Mouse (Mus musculus): Measurements from ENCODE around the gene Camk2d.

Camk2d gene

DNA sequence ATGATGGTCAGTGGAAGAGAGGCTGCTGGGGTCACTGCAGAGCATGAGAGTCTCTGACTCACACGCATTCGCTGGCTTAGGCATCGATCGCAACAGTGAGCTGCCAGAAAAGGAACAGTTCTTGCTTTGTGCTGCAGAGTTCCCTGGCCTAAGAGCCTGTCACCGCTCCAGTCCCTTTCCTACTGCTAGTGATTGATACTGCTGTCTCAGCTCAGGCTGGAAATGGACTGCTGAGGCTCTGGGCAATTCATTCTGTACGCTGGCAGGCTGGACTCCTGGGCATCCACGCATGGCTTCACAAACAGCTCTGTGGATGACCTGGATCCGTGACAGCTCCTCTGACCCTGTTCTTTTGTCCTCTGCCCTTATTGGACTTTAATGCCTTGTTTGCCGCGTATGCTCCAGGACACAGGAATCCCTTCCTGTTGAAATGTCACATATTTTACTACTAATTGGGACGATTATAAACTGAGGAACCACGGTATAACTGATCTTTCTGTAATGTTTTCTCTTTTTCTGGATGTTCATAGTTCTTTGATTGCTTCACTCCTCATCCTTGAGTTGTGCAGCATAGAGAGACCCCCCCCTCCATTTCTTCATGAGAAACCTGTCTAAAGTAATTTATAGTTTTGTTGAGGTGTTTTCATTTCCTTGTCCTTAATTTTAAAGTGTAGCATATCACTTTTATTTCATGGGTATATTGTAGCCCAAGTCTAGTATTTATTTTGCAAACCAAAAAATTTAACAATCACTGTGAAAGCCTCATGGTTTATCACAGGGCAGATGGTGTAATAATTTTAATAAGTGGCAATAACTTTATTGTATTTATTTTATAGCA is 99.6 kb downstream of the Camk2d start:
- peak; percentile 92 for DNase-seq

DNA sequence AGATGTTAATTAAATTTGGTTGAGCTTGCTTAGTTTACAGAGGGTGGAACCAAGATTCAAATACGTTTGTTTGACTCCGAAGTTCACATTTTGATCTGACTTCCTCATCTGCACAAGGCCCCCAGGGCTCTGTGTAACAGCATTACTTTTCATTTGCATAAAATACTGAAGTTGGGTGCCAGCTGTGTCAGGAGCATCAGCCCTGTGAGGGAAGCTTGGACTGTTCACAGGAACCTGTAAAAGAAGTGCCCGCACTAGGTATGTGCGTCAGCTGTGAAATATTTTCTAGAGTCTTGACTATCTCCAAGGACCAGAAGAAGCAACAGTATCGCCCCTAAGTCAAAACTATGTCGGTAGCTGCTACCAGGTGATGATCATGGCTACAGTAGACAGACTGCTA is 100.5 kb downstream of the Camk2d start:
- no peak for DNase-seq

DNA sequence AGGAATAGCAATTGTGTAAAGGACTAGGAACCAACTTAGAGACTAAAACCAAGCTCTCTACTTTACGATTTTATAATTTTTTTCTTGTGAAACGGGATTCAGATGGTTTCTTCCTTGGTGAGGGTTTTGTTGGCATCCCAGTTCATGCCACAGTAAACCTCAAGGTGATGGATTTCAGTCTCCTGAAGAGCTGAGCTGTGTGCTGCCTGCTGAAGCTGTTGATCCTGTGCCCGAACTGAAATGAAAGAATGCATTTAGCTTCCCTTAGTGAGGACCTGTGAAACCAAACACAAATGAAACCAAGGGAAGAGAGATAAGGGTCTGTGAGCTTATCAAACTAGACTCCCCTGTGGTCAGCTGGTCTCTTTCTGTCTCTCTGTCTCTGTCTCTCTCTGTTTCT is 103.6 kb downstream of the Camk2d start:
- no peak for DNase-seq

DNA sequence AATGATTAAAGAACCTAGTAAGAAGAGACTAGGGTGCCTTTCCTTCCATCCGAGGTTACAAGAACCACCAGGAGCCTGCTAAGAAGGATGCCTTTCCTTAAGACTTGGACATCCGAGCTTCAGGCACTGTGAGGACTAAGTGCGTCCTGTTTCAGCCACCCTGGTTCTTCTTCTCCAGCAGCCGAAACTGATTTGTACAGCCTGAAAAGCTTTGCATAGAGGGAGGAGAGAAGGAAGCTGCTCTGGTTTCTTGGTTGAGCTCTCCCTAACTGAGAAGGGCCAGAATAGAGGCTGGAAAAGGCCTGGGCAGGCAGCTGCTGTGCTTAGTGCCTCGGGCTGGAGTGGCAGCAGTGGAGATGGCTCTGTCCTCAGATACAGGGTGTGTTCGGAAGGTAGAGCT is 105.0 kb downstream of the Camk2d start:
- DNase-seq = no peak

DNA sequence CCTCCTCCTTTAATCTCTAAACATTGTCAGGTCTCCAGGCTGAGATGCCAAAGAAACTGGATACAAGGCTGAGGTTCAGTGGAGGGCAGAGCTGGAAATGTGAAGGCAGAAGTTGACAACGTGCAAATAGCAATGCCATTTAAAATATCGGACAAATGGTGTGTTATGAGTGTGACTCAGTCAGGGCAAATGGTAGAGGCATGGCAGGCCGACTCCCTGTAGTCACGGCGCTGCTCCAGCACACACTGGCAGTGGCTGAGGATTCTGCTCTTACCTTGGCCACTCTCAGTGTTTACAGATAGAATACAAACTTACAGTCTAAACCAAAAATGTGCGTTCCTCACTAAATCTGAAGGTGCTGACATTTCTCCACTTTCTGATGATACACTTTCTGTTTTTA is 105.5 kb downstream of the Camk2d start:
- no peak for DNase-seq

DNA sequence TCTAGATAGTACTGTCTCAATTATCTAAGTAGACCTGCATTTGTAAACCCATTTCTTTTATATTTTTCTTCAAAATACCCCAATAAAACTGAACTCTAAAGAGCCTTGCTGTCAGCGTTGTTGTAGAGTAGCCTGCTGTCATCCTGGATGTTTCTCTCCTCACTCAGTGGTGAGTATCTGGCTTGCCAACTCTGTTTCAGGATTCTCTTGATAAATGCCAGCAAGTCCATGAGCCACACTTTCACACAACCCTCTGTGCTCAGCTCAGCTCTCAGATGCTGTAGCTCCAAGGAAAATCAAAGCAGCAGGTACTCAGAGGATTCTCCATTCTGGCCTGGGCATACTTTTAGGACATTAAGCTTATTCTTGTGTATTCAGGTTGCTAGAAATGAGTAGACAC is 109.4 kb downstream of the Camk2d start:
- no peak for DNase-seq

DNA sequence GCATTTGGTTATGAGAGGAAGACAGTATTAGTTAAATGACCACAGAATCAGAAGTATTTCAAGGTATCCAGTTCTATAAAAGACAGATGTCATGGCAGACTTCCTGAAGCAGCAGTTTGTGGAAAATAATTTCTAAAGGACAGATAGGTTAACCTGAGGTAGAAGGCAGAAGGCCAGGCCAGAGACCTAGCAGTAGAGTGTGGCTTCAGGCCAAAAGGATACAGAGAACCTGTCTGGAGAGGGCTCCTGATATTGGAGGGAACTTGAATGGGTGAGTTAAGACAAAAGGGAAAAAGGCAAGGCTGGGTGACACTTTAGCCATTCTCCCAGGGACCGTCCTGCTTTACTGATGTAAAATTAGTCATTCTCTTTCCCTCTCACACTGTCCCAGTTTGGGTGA is 118.2 kb downstream of the Camk2d start:
- no peak for DNase-seq

DNA sequence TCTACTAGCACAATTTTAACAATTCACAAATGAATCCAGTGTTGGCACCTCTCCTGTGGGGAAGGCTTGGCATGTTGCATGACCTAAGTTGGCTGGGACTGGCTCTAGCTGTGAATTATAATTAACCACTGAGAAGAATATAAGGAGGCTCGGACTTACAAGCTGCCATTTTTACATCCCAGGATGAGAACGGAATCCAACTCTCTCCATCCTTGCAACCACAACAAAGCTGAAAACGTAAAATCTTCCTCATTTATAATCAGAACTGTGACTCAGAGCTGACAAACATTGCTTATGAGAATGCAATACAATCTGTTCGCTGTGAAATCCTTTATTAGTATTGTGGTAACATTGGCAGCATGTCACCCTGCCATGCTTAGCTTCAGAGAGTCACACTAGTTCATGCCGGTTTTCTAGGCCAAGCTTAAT is 126.9 kb downstream of the Camk2d start:
- no peak for DNase-seq

DNA sequence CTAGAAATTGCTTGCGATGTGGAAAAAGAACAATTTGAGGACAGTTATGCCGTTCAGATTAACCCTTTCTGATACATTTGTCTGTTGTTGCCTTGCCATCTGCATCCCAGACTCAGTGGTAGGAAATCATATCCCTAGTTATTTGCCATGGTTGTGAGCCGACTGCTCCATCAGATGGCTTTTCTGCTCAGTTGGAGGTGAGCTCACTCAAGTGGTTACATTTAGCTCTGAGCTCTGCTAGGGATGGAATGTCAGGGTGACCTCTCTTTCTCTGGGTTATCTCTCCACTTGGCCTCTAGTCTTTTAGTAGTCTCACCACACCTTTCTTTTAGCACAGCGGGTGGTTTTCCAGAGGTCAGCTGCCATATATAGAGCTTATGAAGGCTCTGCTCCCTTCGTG is 127.4 kb downstream of the Camk2d start:
- no peak for DNase-seq

DNA sequence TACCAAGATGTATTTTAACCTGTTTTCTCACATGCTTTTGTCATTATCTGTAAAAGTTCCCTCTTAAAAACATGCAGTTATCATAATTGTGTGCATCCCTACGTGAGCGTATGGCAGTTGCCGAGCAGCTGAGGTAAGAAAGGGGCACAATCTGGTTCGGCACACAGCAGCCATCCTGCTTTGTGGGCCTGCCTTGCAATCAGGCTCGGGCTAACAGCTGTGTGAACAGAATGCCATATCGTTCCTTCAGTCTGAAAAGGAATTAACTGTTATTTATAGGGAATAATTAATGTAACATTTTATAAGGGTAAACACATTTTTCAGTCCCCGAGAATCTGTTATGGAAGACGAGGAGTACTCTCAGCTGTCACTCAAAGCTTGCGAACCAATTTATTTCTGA is 129.5 kb downstream of the Camk2d start:
- DNase-seq = no peak

DNA sequence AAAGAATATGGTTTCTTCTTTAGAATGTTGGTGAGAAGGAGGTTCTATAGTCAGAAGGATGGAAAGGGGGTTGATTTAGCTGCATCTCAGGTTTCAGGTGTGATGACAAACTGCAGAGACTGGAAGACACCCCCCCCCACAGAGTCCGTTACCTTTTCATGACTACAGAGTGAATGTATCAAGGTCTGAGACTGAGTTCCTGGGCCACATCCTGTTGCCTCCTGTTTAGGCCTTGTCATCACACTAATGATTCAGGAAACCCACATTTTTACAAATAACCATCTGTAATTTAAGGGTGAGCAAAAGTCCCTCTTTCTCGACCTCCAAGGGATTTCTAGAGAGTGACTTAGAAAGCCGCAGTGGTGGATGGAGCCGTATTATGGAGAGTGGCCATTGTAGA is 131.3 kb downstream of the Camk2d start:
- no peak for DNase-seq

DNA sequence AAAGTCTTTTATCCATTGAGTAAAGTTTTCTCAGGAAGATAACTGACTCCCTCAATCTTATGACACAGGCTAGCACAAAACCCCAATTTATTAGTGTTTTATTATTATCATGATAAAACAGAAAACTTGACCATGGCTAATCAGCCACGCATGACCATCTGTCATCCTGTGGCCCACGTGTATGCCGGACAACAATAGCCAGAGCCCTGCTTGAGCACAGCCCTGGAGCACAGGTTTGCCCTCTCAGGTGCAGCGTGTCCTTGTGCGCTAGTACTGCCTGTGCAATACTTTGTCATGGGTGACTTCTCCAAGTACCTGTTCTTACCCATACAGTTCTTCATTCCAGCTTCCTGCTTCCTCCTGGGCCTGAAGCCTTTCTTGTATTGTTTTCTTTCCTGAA is 134.3 kb downstream of the Camk2d start:
- DNase-seq = no peak

DNA sequence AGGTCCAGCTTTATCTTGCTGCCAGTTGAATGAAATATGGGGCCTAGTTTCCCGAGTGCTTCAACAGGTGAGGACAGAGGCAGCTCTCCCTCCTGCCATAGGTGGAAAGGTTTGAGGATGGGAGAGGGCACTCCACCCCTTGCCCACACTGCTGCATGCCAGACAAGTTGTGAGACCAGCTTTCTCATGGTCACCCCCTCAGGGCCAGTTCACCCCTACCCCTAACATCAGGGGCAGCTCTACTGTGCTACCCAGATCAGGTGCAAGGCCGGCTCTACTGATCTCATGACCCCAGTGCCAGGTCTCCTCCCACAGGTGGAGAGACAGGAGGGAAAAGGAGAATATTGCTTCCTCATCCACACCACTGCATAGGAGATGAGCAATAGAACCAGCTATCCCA is 136.2 kb downstream of the Camk2d start:
- DNase-seq = no peak

DNA sequence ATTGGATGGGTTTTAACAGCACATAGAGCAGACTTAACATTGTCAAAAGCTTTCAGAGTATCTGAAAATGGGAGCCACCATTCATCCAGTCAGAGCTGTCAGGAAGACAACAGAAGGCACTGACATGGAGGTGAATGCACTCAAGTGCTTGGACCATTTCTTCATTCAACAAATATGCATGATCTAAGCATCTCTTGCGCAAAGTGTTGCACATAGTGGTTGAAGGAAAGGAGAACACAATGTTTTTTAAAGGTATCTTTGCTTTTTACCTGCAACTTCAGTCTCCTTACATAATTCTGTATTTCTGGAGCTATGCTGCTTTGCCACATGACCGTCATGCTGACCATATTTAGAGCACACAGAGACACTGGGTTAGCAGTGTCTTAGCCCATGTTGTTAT is 138.4 kb downstream of the Camk2d start:
- no peak for DNase-seq

DNA sequence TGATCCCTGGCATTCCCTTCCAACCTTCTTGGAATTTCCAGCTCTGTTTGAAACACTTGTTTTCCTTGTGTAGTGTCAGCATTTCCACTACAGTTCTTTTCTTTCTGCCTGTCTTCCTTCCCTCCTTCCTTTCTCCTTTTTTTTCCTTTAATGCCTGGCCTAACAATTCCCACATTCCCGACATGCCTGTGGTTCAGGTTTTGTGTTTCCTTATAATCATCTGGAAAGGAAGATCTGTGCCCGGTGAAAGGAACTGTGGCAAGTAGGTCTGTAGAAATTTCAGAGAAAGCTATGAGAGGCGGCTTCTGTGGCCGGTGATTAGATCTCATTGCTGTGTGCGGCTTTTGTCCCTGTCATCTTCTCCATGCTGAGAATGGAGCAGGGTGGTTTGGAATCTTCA is 139.1 kb downstream of the Camk2d start:
- no peak for DNase-seq

DNA sequence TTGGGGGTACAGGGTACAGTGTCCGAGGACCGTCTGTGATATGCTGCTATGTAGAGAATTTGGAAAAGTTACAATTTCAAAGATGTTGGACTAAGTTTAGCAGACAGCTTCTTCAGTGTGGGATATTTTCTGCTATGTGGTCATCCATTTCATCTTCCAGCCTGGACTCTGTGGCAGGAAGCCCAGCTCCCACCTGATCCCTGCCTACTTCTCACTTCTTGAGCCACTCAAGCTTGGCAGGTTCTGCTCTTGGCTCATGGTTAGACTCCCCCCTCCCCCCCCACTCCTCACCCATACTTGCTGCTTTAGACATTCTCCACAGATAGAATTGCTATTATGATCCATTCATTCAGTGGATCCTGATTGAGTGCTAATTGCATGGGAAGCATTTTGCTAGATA is 141.0 kb downstream of the Camk2d start:
- DNase-seq = no peak

DNA sequence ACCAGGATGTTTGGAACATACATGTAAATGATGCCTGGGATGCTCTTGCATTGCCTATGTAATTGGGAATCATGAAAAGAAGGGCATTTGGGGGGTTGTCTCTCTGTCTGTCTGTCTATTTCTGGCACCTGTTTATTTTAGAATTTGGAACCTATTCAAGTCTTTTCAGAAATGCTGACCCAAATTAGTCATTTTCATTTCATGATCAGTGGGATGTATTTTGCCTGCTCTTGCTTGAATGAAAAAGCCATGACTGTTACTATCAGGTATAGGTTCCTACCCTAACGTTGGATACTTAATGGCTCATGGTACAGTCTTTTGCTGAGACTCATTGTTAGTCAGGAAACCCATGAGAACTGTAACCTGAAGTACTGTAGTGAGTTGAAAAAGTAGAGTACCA is 144.0 kb downstream of the Camk2d start:
- DNase-seq = no peak

DNA sequence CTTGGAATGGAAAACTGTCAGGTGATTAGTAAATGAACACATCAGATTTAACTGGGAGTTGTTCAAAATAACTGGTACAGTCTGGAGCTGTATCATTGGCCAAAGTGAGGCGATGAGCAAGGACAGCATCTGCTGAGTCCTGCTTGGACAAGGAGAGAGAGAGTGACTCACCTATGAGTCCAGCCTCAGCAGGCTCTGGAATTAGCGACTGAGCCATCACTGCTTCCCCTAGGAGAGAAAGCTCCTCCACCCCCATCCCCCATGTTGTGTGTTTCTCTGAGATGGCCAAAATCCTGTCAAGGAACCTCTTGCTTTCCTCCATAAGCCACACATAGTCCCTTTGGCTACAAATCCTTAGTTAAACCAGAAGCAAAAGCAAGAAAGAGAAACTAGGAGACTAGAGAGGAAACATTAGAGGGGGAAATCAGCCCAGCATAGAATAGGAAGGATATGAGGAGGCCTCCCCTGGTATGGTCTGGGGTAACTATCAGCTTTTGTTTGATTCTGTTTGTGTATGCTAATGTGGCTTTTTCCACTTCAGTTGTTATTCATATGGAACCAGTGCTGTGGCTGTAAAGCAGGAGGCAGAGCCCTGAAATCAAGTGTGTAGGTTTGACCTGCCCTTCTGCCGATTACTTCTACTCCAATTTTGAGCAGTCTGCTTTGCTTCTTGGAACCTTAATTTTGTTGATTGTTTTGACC is 148.5 kb downstream of the Camk2d start:
- DNase-seq = no peak

DNA sequence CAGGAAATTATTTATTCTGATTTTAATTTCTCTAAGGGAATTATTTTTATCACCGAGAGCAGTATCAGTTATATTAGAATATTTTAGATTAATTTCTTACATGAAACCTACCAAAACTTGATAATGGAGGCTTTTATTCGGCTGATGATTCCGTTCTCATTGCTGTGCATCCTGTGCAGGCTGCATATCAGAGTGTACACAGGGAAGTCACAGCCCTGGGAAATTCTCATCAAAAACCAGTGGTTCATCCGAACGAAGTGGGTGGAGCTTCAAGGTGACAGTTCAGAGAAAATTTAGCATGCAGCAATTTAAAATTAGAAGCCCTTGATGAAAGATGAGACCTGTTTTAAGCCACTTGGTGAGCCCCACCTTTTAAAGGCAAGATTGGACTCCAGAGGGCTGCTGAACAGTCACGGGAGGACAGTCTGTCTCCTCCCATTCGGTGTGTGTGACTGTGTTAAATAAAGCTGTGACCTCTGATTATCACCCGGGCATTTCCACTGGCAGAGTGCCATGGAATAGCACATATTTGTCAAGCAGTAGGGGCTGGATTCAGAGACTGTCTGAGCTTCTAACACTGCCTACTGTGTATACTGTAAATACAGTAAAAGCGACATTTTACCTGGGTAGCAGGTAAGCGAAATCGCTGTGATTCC is 150.2 kb downstream of the Camk2d start:
- peak; percentile 43 for DNase-seq

DNA sequence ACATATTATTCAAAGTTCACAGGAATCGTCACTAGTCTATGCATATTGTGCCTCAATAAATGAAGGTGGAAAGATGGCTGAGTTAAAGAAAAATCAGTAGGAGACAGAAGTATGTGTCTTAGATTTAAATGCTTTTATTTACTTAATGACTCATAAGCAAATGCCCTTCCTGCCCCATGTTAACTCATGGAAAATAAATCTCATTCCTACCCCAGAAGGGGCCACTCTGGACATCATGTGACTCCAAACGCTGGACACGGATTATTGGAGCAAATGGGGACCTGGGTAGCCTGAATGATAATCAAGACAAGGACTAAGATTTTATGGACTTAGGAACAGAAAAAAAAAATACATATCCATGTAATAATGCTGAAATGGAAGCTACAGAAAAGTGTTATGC is 151.5 kb downstream of the Camk2d start:
- DNase-seq = no peak

DNA sequence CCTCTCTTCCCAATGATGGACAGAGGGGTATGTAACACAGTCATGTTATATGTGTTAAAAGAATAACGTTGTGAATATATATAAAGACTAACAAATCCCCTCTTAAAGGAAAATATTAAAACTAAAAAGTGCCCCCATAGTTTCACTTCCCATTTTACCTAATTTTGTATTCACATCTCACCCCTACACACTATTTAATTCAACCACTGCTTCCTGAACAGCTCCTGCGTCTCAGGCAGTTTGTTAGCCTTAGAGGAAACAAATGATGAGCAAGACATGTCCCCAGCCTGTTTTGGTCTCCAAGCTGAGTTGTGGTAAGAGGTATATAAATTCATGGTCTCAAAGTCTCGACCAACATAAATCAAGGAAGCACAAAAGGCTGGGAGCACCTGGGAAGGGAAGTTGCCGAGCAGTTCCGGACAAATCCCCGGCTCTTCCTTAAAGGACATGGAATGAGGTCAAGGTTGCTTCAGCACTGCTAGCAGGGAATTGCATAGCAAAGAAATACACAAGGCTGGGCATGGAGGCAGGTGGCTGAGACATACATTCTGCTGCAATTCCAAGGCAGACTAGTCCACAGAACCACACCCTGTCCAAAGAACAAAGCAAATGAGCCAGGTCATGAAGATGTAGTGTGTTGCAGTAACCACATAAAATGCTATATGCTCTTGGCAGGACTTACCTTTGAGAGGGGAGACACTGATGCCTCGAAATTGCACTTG is 155.4 kb downstream of the Camk2d start:
- no peak for DNase-seq

DNA sequence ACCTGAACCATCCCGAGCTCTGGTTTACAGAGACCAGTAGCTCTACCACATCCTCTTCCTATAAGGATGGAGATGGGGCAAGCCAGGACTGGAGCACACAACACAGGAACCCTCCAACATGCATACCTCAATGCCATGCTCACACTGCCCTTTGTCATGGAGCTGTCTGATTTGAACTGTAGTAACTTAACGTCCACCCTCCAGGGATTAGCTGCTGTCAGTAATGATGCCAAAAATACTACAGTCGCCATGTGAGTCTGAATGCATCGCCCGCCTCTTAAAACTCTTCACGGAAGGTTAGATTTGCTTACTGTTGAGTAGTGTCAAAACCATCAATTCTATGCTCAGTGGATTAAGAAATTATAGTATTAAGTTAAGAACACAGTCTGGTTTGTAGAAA is 156.9 kb downstream of the Camk2d start:
- no peak for DNase-seq

DNA sequence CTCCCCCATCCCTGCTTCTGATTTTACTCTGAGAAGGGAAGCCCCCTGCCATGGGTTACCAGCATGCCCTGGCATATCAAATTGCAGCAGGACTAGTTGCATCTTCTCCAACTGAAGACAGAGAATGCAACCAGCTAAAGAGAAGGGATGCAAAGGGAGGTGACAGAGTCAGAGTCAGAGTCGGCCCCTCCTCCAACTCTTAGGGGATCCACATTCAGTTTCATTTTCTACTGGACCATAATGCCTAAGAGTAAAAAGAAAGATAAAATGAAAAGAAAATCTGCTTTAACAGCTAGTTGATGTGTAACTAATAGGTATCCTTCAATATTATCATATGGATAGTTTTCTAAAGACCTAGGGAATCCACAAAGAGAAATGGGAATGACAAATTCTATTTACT is 162.3 kb downstream of the Camk2d start:
- no peak for DNase-seq

All from kidney, adult 11 months (tissue).